Mouse (Mus musculus): ENCODE results near the gene Zfp418.
A peak's percentile ranks its signal among the peaks of the same experiment; 100 is the strongest.
"Not testable (repeated sequence)": the region's sequence is repeated elsewhere in the genome, so short reads cannot be mapped to it uniquely, and the experiment has no call there.

The Zfp418 gene

DNA sequence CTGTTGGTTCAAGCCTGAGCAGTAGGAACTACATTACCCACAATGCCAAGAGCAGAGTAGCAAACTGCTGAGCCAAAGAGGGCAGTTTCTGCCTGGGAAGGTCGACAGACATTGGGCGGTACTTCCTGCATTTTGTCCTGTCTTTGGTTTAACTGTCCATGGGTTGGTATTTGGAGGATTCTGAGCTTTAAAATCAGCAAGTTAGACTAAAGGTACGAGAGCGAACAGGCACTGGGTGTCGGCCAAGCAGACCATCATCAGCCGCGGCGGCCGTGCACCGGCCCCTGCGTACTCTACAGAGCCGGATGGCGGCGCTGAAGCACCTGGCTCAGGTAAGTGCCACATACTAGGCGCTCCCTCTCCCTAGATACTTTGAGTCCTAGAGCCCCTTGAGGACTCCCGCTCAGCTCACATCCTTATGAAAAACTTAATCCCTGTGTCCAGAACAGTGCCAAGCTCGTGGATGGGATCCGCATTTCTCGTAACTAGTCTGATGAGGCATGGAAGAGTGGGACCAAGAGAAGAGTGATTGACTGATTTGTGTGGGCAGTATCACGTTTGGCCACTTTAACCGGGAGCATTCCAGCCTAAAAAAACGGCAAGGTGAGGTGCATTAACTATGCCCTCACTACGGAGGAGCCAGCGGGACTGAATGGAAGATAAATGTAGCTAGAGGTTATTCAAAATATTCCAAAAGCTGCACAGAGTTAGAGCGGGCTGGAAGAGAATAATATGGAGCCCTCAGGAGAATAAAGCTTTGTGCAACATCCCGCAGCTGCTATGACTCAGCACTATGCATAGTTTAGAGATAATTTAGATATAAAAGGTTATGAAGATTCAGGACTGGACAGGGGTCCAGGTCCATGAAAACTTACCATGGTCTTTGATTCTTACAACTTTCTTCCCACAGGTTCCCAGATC lies at the start of gene Zfp418:
Zfp418 (plus strand) TSS at position 104 of the 921 bp plus-strand sequence.
- ATAC-seq (ENCODE audit: insufficient number of reproducible peaks, low FRiP score, low TSS enrichment): peak; percentile 100

DNA sequence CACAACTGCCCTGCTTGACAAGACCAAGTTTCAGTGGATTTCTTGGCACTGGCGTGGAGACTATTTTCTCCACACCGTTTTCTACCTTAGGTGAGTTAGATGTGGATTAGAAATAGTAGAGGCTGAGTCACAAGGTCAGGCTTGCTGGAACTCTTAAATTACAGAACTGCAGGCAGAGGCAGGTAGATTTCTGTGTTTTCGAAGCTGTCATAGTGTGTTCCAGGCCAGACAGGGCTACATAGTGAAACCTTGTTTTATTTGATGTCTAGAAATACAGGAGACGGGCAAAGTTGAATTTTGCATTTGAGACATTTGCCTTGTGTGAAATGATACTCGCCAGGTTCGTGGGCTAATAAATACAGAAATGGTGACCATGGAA lies 49.5 kb upstream of the Zfp418 start:
- ATAC-seq (ENCODE audit: insufficient number of reproducible peaks, low FRiP score, low TSS enrichment): no peak

DNA sequence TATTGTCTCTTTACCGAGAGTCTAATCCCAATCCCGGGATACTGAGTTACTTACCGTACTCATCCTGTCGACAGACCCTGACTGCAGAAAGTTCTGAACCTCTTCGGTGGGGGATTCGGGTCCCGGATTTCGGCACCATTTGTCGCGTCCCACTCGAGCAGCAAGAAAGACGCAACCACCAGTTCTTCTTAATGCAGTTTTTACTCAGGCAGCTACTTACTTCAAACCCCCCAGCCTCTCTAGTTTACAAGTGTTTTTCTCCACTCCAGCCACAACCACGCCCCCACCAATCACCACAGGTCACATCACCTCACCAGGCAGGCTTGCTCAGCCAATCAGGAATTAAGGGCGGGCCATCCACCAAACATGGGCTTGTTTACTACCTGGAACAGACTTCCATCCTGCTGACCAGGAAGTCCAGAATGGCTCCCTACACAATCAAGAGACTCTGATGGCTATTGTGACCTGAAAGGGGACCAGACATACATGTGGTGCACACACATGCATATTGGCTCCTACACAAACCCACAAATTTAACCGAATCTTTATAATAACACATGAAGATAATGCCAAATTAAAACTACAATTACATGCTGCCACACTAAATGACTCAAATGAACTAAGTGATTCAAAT lies 40.5 kb upstream of the Zfp418 start:
- ATAC-seq (ENCODE audit: insufficient number of reproducible peaks, low FRiP score, low TSS enrichment): not testable (repeated sequence)

DNA sequence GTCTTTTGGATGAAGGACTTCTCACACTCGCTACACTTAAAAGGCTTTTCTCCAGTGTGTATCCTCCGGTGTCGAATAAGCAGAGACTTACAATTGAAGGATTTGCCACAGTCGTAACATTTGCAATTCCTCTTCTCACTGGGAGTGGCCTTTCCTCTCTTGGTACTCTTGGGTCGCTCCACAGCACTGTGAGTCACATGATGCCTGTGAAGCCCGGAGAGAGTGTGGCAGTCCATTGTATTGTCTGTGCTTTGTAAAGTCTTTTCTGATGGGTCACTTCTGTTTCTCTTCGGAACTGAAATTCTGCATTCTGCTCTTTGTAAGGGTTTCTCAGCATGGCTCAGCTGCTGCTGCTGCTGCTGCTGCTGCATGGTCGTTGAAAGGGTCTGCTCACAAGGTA lies 38.4 kb upstream of the Zfp418 start:
- no peak for ATAC-seq (ENCODE audit: insufficient number of reproducible peaks, low FRiP score, low TSS enrichment)

DNA sequence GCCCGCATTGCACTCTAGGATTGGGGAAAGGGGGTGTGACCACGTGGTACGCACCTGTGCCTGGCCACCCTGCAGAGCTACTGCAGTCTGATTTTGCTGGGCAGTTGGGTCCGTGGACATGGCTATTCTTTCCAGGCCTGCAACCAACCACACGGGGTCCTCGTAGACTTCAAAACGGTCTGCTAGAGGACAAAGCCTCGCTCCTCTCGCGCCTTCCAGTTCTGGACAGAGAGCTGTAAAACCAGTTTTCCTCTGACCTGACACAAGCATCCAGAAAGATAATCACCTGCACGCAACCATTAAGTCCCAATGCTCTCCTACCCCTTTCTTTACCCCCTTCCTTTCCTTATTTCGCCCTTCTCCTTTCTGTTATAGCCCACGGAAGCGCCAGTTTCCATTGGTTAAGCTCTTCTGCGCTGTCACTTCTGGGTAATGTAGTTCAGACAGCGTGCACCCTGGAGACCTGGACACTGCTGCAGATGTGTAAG lies 34.7 kb upstream of the Zfp418 start, which contains the start of gene Zfp773:
Zfp773 (minus strand) TSS at position 377 of the 488 bp plus-strand sequence.
- ATAC-seq (ENCODE audit: insufficient number of reproducible peaks, low FRiP score, low TSS enrichment): peak; percentile 98

DNA sequence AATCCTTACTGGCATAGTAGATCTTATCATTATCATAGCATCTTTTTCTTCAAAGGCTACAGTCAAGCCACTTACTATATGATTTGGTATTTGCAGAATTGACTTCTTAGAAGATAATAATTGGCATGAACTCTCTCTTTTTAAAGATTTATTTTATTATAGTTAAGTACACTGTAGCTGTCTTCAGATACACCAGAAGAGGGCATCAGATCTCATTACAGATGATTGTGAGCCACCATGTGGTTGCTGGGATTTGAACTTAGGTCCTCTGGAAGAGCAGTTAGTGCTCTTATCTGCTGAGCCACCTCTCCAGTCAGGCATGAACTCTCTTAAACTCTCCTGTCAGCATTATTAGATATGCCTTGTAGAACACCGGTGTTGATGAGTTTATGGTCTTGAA lies 26.9 kb upstream of the Zfp418 start:
- no peak for ATAC-seq (ENCODE audit: insufficient number of reproducible peaks, low FRiP score, low TSS enrichment)

DNA sequence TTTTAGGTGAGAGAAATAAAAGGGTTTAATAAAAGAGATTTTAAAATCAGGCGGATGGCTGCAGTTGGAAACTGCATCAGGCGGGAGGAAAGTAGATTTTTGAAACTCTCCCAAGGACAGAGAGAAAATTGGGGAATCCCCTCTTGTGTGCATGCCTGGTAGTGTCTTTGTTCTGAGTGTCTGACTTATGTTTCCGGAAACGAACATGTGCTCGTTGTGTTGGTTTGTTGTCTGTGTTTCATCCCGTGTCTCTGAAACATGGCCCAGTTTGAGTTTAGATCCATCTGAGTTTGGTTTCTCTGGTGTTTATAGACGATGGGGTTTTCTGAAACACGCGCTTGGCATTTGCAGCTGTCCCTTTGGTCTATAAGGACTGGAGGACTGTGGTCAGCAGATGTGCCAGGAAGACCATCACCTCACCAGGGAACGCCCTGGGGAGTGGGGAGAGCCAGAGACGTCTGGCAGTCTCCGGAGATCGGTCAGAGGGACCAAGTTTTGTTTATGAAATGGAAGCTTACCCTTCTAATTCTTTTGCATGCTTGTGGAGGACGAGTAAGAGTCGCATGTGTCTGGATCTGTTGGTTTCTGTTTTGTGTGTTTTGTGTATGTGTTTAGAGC lies 25.0 kb upstream of the Zfp418 start:
- ATAC-seq (ENCODE audit: insufficient number of reproducible peaks, low FRiP score, low TSS enrichment): no peak

DNA sequence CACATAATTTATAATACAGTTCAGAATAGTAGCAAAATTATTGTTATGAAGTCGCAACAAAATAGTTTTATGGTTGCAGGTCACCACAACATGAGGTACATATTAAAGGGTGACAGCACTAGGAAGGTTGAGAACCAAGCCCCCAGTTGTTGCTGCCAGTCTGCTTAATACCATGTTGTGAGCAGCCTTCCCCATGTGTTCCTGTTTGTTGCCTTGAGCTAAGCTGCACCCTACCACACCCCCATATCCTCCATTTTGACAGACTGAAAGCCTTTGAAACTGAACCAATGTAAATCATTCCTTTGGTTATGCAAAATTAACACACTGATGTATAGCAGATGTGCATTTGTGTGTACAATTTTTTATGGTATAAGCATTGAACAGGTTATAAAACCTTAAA lies 14.8 kb downstream of the Zfp418 start:
- ATAC-seq (ENCODE audit: insufficient number of reproducible peaks, low FRiP score, low TSS enrichment): no peak

DNA sequence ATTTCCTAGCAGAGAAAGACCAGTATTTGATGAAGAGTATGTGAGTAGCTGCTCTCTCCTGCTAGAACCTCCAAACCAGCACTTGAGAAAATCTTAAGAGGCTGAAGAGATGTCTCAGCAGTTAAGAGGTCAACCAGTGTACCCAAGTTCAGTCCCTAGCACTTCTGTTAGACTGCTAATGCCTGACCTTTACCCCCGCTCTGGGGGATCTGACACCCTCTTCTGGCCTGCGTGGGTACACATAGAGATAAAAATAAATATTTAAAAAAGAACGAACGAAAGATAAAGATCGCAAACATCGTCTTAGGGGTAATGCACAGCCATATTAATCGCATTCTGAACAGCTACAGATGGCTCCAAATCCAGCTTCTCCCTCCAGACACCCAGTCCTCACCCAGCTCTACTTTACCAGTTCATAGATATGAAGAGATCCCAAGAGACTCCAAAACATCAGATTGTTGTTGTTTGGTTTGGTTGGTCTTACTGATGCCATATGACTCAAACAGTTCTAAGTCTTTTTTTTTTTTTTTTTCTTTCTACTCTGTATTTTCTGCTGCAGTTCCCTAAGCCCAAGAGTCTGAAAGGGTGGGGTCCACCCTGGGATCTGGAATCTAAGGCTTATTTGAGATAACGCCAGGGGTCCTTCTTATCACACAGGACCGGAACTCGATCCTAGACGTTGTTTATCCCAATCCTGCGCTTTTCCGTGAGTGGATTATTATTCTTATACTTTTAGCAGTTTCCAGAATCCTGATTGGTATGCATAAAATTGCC lies 16.5 kb downstream of the Zfp418 start:
- no peak for ATAC-seq (ENCODE audit: insufficient number of reproducible peaks, low FRiP score, low TSS enrichment)

DNA sequence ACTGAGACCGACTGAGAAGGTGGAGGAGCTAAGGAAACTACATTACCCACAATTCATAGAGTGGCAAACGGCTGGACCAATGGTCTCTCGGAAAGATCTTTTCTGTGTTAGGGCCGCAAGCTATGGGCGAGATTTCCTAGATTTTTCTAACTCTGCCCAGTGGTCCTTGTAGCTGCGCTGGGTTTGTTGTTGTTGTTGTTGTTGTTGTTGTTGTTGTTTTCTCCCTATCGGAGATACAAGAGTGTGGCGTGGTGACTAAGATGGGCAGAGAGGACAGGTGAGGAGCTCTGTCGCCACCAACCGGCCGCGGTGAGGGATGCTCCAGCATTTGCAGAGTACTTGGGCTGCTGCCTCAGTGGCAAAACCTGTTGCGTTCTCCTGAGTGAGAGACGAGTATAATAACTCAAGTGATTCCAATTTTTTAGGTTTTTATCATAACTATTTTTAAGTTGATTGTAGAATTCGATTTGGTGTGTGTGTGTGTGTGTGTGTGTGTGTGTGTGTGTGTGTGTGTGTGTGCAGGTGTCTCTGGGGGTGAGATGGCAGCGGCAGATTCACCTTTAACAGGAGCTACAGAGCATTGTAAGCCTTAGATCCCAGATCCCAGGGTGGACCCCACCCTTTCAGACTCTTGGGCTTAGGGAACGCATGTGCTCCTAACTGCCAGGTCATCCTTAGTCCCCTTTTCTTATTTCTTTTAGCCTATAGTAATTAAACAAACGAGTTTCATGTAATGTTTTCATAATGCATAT lies 17.2 kb downstream of the Zfp418 start:
- peak; percentile 97 for ATAC-seq (ENCODE audit: insufficient number of reproducible peaks, low FRiP score, low TSS enrichment)

DNA sequence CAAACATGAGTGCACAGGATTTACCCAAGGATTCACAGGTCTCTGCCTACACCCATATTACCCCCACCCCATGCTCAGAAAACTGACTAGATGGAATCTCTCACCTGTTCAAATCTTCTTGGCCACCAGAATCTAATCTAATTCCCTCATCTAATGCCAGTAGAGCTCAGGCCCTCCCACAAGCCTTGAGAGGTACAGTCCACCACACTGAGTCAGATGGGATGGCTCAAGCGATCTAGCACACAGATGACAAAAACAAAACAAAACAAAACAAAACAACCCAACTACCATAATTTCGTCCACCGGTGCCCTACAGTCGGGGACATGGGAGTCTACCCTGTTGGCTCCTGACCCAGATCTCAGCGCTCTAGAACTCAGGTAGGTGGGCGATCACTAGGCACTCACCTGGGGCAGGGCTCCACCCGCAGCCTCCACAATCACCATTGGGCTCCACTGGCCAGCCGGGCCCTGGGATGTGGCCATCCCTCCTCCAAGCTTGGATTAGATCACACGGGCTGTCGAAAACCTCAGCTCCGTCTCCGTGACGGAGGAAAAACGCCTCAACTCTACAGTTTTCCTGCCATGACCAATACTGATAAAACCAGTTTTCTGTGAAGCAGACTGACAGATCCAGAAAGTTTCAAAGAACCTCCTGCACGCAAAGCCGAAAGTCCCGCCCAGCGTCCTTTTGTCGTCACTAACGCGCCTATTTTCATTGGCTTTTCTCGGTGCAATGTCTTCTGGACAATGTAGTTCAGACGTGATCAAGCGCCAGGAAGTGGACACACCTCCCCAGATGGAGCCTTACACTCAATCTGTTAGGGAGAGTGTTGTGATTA lies 38.4 kb downstream of the Zfp418 start, which contains the start of gene Zfp772:
Zfp772 (minus strand) TSS at position 686 of the 839 bp plus-strand sequence.
- not testable (repeated sequence) for ATAC-seq (ENCODE audit: insufficient number of reproducible peaks, low FRiP score, low TSS enrichment)

All from cerebellum, adult (tissue).